Mouse (Mus musculus): ENCODE results near the gene Htr1d. TPM values are rescaled to one million over a fixed set of nuclear protein-coding genes. Genes with fewer than 3 reads are reported as not detected.

Htr1d gene
- total and polyA plus RNA-seq, 3 experiments: not detected

DNA sequence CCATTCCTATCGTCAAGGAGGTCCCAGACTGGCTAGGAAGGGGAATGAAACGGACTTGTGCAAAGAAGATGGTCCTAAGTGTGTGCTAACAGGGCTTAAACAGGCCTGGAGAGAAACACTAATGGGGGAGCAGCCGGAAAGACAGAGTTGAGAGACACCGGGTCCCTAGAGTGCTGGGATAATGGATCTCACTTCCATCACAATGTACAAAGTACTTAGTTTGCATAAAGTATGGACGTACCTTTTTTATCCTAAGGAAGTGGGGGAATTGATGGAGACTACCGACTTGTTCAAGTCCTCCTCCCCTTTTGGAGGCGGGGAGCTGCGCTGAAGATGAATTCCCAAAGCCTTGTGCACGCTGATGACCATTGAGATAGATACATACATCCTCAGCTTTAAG lies 40.1 kb downstream of the Htr1d start:
- peaks cover 2 to 23% of the 10 kb centered on the region in 2 experiments for H3K4me1 ChIP-seq (ENCODE audit: control insufficient read depth in 1 of 2, insufficient read depth in 2 of 2, low read length in 2 of 2)
- H3K9me3 ChIP-seq (replicated peaks; ENCODE audit: insufficient read depth, low read length): no peaks in the 10 kb centered on the region
- DNase-seq (ENCODE audit: low read depth, low spot score): no peak
- peaks cover 7% of the 10 kb centered on the region; the same call in 1 of the 2 replicates for H3K79me2 ChIP-seq (ENCODE audit: control insufficient read depth, insufficient read depth, low read length, poor library complexity)
- H3K36me3 ChIP-seq (ENCODE audit: control insufficient read depth in 1 of 2, insufficient read depth in 2 of 2, low read length in 2 of 2): peaks cover 0 to 14% of the 10 kb centered on the region in 2 experiments; a peak in 2 of 4 replicates
- TF ChIP-seq USF1 (IDR thresholded peaks at IDR 0.05; ENCODE audit: low read depth, low read length) (no peak), NRF1 (IDR thresholded peaks at IDR 0.05; ENCODE audit: insufficient read depth, low read depth, low read length, poor library complexity, severe bottlenecking) (no peak), SIN3A (IDR thresholded peaks at IDR 0.05; ENCODE audit: low read length) (no peak), ZNF384 (IDR thresholded peaks at IDR 0.05; ENCODE audit: low read depth, low read length) (no peak), GATA1 (IDR thresholded peaks at IDR 0.05; ENCODE audit: low read depth, low read length) (no peak), POLR2AphosphoS5 (IDR thresholded peaks at IDR 0.05; ENCODE audit: borderline replicate concordance, low read depth, low read length) (no peak), EP300 (IDR thresholded peaks at IDR 0.05; ENCODE audit: low read depth in 1 of 2, low read length in 2 of 2) (no peak), JUND (IDR thresholded peaks at IDR 0.05; ENCODE audit: low read depth, low read length) (no peak), MXI1 (IDR thresholded peaks at IDR 0.05; ENCODE audit: low read depth, low read length) (no peak), NELFE (IDR thresholded peaks at IDR 0.05; ENCODE audit: low read depth, low read length) (no peak)
- H3K27me3 ChIP-seq (ENCODE audit: control insufficient read depth in 1 of 2, insufficient read depth in 2 of 2, low read length in 2 of 2): no peaks in the 10 kb centered on the region
- H3K4me3 ChIP-seq (ENCODE audit: control insufficient read depth in 1 of 2, insufficient read depth in 1 of 2, low read depth in 2 of 2, low read length in 2 of 2): peak overlapping the region in 1 of 2 experiments; percentile 82; a peak in 1 of 4 replicates
- no peak overlapping the region for H3K9ac ChIP-seq (ENCODE audit: control insufficient read depth, low read depth, low read length, poor library complexity, severe bottlenecking)
- no peak overlapping the region for H3K27ac ChIP-seq (ENCODE audit: control insufficient read depth, low read depth, low read length)

DNA sequence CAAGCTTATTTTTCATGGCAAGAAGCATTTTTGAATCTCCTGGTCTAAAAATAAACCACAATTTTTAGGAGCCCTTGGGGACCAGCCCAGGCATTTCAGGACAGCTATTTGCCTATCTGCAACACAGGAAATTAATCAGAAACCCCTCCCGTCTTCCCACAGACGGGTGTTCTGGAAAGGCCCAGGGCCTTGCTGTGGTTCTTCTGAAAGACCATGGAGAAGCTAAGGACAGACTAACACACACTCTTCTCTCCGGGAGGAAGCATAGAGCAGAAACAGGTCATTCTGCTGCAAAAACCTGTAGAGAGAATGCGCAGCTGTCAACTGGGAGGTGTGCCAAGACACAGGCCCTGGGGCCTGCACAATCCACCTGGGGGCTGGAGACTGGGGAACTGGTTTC lies 42.9 kb downstream of the Htr1d start:
- 0 out of 2 replicates have a peak, but pooled peaks have one; percentile 5 for TF ChIP-seq TCF12 (IDR thresholded peaks at IDR 0.05; ENCODE audit: low read depth, low read length)
- 0 out of 2 replicates have a peak, but pooled peaks have one; percentile 14 for TF ChIP-seq ETS1 (IDR thresholded peaks at IDR 0.05; ENCODE audit: low read depth, low read length)
- no peak for TF ChIP-seq USF2 (IDR thresholded peaks at IDR 0.05; ENCODE audit: borderline replicate concordance in 1 of 2, insufficient read depth in 1 of 2, low read depth in 1 of 2, low read length in 2 of 2)
- Histone ChIP-seq H3K4me1 (ENCODE audit: control insufficient read depth in 1 of 2, insufficient read depth in 2 of 2, low read length in 2 of 2) (peaks cover 9 to 31% of the 10 kb centered on the region in 2 experiments), H3K27me3 (ENCODE audit: control insufficient read depth in 1 of 2, insufficient read depth in 2 of 2, low read length in 2 of 2) (no peaks in the 10 kb centered on the region)

More for the DNA sequence above, 42.9 kb downstream of the Htr1d start:
- no peak overlapping the region for H3K27ac ChIP-seq (ENCODE audit: control insufficient read depth, low read depth, low read length)
- peaks cover 0 to 23% of the 10 kb centered on the region in 2 experiments; a peak in 2 of 4 replicates for H3K36me3 ChIP-seq (ENCODE audit: control insufficient read depth in 1 of 2, insufficient read depth in 2 of 2, low read length in 2 of 2)
- peak; percentile 66 for DNase-seq (ENCODE audit: low read depth, low spot score)
- no peak overlapping the region; the same call in 1 of the 2 replicates for H3K9ac ChIP-seq (ENCODE audit: control insufficient read depth, low read depth, low read length, poor library complexity, severe bottlenecking)
- no peaks in the 10 kb centered on the region for H3K9me3 ChIP-seq (replicated peaks; ENCODE audit: insufficient read depth, low read length)
- H3K4me3 ChIP-seq (ENCODE audit: control insufficient read depth in 1 of 2, insufficient read depth in 1 of 2, low read depth in 2 of 2, low read length in 2 of 2): no peak overlapping the region
- peaks cover 18% of the 10 kb centered on the region for H3K79me2 ChIP-seq (ENCODE audit: control insufficient read depth, insufficient read depth, low read length, poor library complexity)
